Mouse (Mus musculus) hindbrain, embryonic 10.5 days (tissue): ENCODE measurements at regions not wholly inside any gene's neighbourhood (a gene's known extent, or its start where the extent isn't known, plus 50 kb on each side); places are given as distances from the start of the nearest gene placed in this dataset.

Experiments
- DNase-seq: peaks from one replicate; pipeline ENCODE4 v3.0.0-alpha.2; 2017; ENCODE audit warnings: low spot score
- H3K27ac ChIP-seq: fragments of 300-500 bp; sonication (generic); 2 replicates; pipeline ENCODE4 v1.5.1; 2016; ENCODE audit warnings: mild to moderate bottlenecking, moderate library complexity
- H3K27me3 ChIP-seq: fragments of 300-500 bp; sonication (generic); 2 replicates; pipeline ENCODE4 v1.6.1; 2016; ENCODE audit warnings: mild to moderate bottlenecking; ENCODE audit not compliant: poor library complexity, insufficient read depth, severe bottlenecking
- H3K36me3 ChIP-seq: fragments of 300-500 bp; sonication (generic); 2 replicates; pipeline ENCODE4 v1.6.1; 2016; ENCODE audit warnings: mild to moderate bottlenecking, moderate library complexity
- H3K4me1 ChIP-seq: fragments of 300-500 bp; sonication (generic); replicated peaks from 2 replicates; pipeline ENCODE4 v1.6.1; 2016; ENCODE audit warnings: mild to moderate bottlenecking
- H3K4me3 ChIP-seq: fragments of 300-500 bp; sonication (generic); 2 replicates; pipeline ENCODE4 v1.5.1; 2016; ENCODE audit warnings: mild to moderate bottlenecking, moderate library complexity
- H3K9me3 ChIP-seq: fragments of 300-500 bp; sonication (generic); 2 replicates; pipeline ENCODE4 v1.6.1; 2016; ENCODE audit warnings: mild to moderate bottlenecking, moderate library complexity
- WGBS: fragments of 180-500 bp; shearing (Covaris S2); methylation state at CpG from one replicate; pipeline ENCODE4 v1.1.7; 2016; 5-methylcytosine and 5-hydroxymethylcytosine counted together

DNA sequence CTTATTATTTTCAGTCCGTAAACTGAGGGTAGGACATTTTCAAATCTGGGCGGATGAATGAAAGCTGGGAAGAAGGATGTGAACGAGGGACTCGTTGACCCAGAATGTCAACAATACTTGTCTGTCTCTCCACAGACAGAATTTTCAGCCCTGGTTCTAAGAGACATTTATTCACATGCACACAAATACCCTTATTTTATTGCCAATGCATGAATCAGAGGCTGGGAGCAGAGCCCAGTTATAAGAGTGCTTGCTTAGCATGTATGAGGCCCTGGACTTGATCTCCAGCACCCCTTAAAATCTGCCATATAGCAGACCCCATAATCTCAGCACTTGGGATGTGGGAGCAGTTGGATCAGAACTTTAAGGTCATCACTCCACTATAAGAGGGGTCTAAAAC lies 384.8 kb upstream of the Mpdz start:
- Histone ChIP-seq H3K27ac (no peak overlapping the region), H3K9me3 (no peaks in the 10 kb centered on the region), H3K4me1 (no peaks in the 10 kb centered on the region), H3K27me3 (no peaks in the 10 kb centered on the region), H3K4me3 (no peak overlapping the region), H3K36me3 (no peaks in the 10 kb centered on the region)
- 92% methylated on average over 4 of the region's 4 CpGs for WGBS
- no peak for DNase-seq

DNA sequence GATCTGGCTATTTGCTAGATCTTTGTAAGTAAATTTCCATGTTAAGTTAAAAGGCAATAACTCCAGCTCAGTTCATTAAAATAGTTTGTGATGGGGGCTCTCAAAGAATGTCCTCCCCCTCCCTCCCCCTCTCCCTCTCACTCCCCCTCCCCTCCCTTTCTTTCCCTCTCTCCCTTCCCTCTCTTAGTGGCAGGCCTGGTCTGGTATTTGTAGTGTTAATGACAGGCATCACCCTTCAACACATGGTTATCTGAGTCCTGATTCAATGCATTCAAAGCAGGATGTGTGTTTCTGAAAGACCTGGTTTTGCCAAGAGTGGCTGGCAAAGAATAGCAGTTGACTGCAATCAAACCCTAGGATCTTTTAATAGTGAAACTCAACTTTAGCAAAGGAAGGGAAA lies 383.4 kb upstream of the Mpdz start:
- Histone ChIP-seq H3K36me3 (no peaks in the 10 kb centered on the region), H3K27me3 (no peaks in the 10 kb centered on the region), H3K4me1 (no peaks in the 10 kb centered on the region), H3K9me3 (no peaks in the 10 kb centered on the region), H3K4me3 (no peak overlapping the region), H3K27ac (no peak overlapping the region)
- no peak for DNase-seq

DNA sequence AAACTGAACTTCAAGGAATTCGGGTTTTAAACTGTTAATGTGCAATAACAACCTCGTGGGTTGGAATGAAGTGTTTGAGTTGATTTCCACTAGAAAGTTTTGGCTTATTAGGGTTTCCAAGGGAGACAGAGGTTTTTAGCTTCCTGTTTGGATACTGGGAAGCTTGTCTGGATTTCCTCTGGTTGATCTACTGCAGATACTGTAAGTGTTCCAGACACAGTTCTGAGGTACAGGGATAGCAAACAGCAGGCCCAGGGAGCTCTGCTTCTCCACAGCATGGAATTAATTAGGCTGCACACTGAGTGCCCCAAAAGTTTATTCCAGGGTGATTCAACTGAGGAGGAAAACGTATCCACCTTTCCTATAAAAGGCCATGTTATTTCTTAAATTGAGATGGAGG lies 381.0 kb upstream of the Mpdz start:
- DNase-seq: no peak
- Histone ChIP-seq H3K9me3 (no peaks in the 10 kb centered on the region), H3K27ac (no peak overlapping the region), H3K4me3 (no peak overlapping the region), H3K27me3 (no peaks in the 10 kb centered on the region), H3K36me3 (no peaks in the 10 kb centered on the region), H3K4me1 (no peaks in the 10 kb centered on the region)
- 75% methylated on average over 3 of the region's 3 CpGs for WGBS

DNA sequence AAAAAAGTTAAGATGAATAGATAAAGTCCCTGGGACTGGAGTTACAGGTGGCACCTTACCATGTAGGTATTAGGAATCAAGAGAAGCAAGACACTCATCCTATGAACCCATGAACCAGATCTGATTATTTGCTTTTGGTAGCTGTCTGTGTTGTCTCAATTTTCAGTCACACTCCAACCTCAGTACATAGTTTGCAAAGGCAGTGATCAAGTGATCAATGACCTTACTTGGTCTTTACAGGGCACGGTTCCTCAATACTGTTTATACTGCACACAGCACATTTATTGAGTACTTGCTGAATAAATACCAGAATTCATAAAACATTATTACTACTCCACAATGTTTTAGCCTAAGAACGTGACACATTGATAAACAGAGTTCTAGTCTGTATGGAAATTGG lies 346.7 kb upstream of the Mpdz start:
- H3K4me3 ChIP-seq: no peak overlapping the region
- WGBS: 87% methylated on average over 2 of the region's 2 CpGs
- DNase-seq: no peak
- H3K4me1 ChIP-seq: no peaks in the 10 kb centered on the region
- H3K36me3 ChIP-seq: no peaks in the 10 kb centered on the region
- no peak overlapping the region for H3K27ac ChIP-seq
- H3K27me3 ChIP-seq: no peaks in the 10 kb centered on the region
- no peaks in the 10 kb centered on the region for H3K9me3 ChIP-seq

DNA sequence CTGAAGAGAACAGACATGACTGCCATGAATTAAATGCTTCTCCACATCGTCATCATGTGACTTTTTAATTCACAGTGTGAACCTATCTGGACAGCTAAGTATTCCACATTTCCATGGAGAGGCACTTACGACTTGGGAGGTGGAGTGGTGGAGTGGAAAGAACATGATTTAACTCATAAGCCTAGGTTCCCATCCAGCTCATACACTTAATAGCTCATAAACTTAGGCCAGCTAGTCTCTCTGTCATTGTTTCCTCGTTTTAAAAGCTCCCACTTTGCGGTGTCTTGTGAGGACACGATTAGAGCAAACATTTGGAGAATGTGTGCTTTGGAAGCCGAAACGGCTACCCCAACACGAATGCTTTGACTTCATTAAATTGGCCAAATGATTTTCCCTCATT lies 346.0 kb upstream of the Mpdz start:
- Histone ChIP-seq H3K4me1 (no peaks in the 10 kb centered on the region), H3K36me3 (no peaks in the 10 kb centered on the region), H3K27me3 (no peaks in the 10 kb centered on the region), H3K4me3 (no peak overlapping the region), H3K9me3 (no peaks in the 10 kb centered on the region), H3K27ac (no peak overlapping the region)
- no peak for DNase-seq
- 86% methylated on average over 8 of the region's 8 CpGs for WGBS

DNA sequence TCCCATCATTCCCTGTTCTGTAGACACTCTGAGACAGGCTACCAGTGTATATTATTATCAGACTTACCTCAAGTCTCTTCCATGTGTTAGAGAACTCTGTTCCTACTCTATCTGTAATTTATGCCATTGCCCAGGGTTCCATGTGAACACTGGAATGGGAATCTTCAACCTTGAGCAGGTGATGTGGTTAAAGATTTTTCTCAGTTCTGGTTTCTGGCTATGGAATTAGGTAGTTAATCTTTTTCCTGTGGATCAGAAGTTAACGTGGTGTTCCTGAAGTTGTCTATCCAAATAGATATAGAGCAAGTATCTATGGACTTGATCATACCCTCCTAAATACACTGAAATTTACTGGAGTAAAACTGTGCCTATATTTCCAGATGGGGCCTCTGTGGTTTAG lies 339.4 kb upstream of the Mpdz start:
- WGBS: 81% methylated on average over 1 of the region's 1 CpGs
- no peak overlapping the region for H3K27ac ChIP-seq

DNA sequence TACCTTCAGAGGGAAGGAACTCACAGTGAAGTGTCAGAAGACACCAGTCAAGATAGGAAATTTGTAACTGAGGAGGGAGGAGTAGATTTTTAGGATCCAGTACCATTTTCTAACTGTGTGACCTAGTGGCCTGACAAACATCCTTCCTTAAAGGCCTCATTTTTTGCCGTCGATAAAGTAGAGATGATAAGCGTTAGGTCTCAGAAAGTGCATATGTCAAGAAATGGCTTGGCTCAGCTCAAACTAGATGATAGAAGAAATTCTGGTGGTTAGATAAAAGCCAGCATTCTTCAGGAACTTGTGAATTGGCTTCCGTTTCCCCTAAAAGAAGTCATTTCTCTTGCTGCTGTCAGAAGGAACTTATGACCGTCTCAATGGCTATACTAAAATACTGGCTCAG lies 324.1 kb upstream of the Mpdz start:
- Histone ChIP-seq H3K4me1 (peaks cover 27% of the 10 kb centered on the region), H3K27me3 (peaks cover 4% of the 10 kb centered on the region; the same call in 1 of the 2 replicates), H3K36me3 (no peaks in the 10 kb centered on the region), H3K9me3 (no peaks in the 10 kb centered on the region), H3K4me3 (no peak overlapping the region), H3K27ac (no peak overlapping the region)
- 93% methylated on average over 5 of the region's 5 CpGs for WGBS
- DNase-seq: no peak

More for the DNA sequence above, 339.4 kb upstream of the Mpdz start:
- no peaks in the 10 kb centered on the region for H3K27me3 ChIP-seq
- no peak overlapping the region for H3K4me3 ChIP-seq
- no peaks in the 10 kb centered on the region for H3K36me3 ChIP-seq
- H3K4me1 ChIP-seq: no peaks in the 10 kb centered on the region
- no peaks in the 10 kb centered on the region for H3K9me3 ChIP-seq
- no peak for DNase-seq

DNA sequence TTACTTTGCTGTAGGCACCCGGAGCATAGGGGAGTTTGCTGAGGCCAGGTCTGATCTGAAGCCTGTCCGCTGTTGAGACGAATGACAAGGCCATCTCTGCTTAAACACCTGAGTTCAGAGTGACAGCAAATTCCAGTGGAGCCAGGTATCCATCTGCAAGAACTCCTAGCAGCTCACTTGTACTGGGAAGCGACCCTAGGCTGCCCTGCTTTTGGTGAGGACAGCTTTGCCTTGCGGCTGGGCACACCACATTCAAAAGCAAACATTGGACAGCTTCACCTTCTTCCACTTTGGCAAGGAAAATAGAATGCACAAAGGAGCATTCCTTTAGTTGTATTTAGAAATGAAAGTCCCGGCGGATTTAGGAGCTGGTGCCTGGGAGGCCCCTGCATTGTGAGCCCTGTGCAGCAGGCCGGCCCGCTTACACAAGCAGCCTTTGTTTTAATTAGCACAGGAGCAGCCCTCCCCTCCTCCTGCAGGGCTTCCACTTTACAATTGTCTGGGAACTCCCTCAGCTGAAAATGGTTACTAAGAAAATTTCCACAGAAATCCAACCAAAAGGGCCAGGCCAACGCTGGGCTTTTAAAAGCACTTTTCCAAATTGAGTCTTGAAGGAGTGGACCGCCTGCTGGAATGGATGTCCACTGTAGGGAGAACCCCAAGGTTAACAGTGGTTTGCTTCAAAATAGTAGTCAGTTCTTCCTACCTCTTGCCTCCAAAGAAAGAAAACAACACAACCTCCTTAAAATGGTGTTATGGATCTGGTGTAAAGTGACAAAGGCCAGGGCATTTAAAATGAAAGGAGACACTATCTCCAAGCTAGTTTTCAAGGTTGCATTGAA lies 321.6 kb upstream of the Mpdz start:
- H3K27me3 ChIP-seq: peaks cover 4% of the 10 kb centered on the region; the same call in 1 of the 2 replicates
- H3K4me1 ChIP-seq: peaks cover 27% of the 10 kb centered on the region
- DNase-seq: peak; percentile 42
- no peaks in the 10 kb centered on the region for H3K36me3 ChIP-seq
- WGBS: 14% methylated on average over 11 of the region's 11 CpGs
- peak overlapping the region; percentile 81 for H3K27ac ChIP-seq
- H3K9me3 ChIP-seq: no peaks in the 10 kb centered on the region
- no peak overlapping the region for H3K4me3 ChIP-seq

DNA sequence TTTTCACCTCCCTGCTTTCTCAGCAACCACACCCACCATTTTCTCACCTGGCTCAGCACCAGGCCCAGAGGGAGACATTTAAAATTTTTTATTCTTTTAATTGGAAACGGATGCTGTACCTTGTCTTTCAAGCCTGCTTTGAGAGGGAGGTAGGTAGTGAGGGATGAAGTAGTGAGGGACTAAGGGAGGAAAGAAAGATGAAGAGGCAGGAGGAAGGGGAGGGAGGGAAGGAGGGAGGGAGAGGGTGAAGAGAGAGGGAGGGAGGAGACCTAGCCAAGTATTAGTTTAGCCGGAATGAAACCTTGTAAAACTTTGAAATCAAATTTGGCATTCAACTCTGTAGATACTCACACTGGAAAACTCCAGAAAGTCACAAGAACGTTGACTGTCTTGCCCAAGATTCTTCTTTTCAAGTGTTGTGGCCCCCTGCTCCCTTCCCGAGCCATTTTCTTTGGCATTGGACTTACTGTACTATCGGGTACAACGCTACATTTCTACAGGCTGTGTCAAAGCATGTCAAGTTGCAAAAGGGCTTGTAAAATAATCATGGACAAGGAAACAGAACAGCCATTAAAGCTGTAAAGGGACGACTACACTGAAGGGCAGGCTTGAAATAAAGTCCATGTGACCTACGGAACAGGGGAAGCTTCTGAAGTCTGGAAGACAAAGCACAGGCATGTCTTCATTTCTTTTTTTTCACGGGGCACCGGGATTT lies 320.9 kb upstream of the Mpdz start:
- 44% methylated on average over 10 of the region's 10 CpGs for WGBS
- H3K9me3 ChIP-seq: no peaks in the 10 kb centered on the region
- H3K4me1 ChIP-seq: peaks cover 27% of the 10 kb centered on the region
- DNase-seq: no peak
- H3K27ac ChIP-seq: peak overlapping the region; percentile 81
- H3K4me3 ChIP-seq: no peak overlapping the region
- peaks cover 4% of the 10 kb centered on the region; the same call in 1 of the 2 replicates for H3K27me3 ChIP-seq
- H3K36me3 ChIP-seq: no peaks in the 10 kb centered on the region

DNA sequence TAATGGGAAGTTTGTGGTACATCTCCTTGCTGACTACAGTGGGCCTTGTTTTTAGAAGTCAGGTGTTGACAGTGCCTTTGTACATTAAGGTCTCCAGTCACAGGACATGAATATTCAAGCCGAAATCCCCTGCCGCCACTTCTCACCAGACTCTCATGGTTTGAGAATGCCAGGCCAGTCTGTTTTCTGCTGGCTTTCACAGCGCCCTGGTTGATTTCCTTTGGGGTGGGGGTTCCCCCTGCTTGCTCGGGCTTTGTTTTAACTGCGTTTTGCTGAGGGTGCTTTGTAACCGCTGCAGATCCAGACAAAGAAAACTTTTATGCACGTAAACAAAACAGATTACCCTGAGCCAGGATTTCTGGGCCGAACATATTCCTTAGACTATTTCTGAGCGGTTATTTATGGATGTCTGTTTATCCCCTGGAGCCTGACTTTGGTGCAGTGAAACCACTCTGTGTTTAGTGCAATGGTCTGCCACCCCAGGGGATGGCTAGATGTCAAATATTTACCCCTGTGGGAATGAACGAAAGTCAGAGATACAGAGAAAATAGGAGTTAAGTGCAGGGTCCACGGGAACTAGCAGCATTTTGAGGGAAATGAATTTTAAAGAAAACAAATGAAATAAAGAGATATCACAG lies 320.1 kb upstream of the Mpdz start:
- Histone ChIP-seq H3K9me3 (no peaks in the 10 kb centered on the region), H3K4me1 (peaks cover 27% of the 10 kb centered on the region), H3K27ac (peak overlapping the region; percentile 81), H3K27me3 (peaks cover 4% of the 10 kb centered on the region; the same call in 1 of the 2 replicates), H3K36me3 (no peaks in the 10 kb centered on the region), H3K4me3 (no peak overlapping the region)
- WGBS: 29% methylated on average over 11 of the region's 11 CpGs
- no peak for DNase-seq

DNA sequence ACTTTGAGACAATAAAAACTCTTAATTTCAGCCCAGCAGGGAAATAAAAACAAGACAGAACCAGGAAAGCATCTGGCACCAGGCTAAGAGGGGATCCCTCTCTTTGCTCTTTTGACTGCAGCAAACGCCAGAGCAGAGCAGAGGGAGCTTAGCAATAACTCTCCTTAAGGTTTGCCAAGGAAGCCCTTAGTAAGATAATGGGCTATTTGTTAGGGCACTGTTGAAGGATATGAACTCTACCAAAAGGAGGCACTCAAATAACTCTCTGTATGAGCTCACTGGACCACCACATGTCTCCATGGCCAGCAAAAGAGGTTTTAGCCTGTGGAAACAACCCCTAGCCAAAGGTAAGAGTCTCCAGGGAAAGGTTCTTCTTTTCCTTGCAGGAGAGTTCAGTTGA lies 315.3 kb upstream of the Mpdz start:
- no peaks in the 10 kb centered on the region for H3K27me3 ChIP-seq
- H3K4me3 ChIP-seq: no peak overlapping the region
- 20% methylated on average over 1 of the region's 1 CpGs for WGBS

DNA sequence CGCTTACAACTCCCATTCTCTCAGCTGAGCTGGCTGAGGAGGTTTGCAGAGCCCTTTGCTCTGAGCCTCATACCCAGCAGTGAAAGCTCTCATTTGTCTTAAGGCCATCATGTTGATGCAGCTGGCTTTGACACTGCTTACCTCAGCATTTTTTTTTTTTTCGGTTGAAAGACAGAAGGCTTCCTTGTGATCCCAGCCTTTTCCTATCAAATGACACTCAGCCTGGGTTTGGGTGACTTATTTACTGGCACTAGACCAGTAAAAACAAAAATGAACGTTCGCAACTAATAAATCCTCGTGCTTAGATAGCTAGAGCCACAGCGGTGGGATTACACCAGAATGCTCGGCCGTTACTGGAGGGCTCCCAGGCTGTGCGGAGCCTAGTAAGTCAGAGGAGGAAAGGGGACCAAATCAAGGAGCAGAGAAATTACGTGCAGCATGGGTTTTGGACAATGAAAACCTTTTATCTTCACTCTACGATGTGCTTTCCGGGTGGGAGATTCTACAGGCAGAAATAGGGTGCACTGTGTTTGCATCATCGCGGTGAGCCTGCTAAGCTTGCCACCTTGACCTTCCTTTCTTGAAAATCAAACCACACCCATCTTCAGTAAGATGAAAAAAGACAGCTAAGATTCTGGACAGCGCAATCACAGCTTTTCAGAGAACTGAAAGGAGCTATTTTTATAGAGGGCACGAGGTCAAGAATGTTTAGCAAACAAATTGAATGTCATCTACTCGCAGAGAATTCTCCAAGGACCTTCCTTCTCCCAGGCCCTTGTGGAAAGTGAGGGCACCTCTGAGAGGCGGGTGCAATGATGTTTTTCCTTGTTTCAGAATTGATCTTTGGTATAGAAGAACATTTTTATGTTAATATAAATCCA lies 302.3 kb upstream of the Mpdz start:
- Histone ChIP-seq H3K36me3 (no peaks in the 10 kb centered on the region), H3K9me3 (no peaks in the 10 kb centered on the region), H3K27me3 (no peaks in the 10 kb centered on the region), H3K4me3 (no peak overlapping the region; the same call in 1 of the 2 replicates), H3K4me1 (peaks cover 30% of the 10 kb centered on the region), H3K27ac (peak overlapping the region; percentile 86)
- peak; percentile 46 for DNase-seq
- 18% methylated on average over 18 of the region's 18 CpGs for WGBS

More for the DNA sequence above, 315.3 kb upstream of the Mpdz start:
- peaks cover 7% of the 10 kb centered on the region for H3K4me1 ChIP-seq
- DNase-seq: no peak
- H3K36me3 ChIP-seq: no peaks in the 10 kb centered on the region
- H3K27ac ChIP-seq: no peak overlapping the region
- H3K9me3 ChIP-seq: no peaks in the 10 kb centered on the region
